Mouse (Mus musculus): ENCODE data around the gene Ube2g1.

- TF ChIP-seq CTCF (IDR thresholded peaks at IDR 0.05; ENCODE audit: borderline replicate concordance, extremely low read depth, insufficient read depth, insufficient read length) (no peak), POLR2A (IDR thresholded peaks at IDR 0.05; ENCODE audit: borderline replicate concordance, extremely low read depth, insufficient read depth, insufficient read length, poor library complexity, severe bottlenecking) (no peak)
Measured at GRCm38 (mm10) chr11:72587537-72588233, 19.4 kb upstream of the Ube2g1 start.
